Mouse (Mus musculus) liver, postnatal 0 days (tissue): ENCODE measurements around the gene Cnpy2.

Source experiments
- CTCF ChIP-seq: sonication (generic); IDR thresholded peaks from 2 replicates; pipeline ENCODE4 v1.5.1; 2016; ENCODE audit warnings: antibody characterized with exemption, low read depth
- EP300 ChIP-seq: IDR thresholded peaks from 2 replicates; pipeline ENCODE4 v1.6.1; 2016; ENCODE audit warnings: antibody characterized with exemption, low read depth, mild to moderate bottlenecking

GRCm38 (mm10) chr10:128298243-128298642 is 24.0 kb upstream of the Cnpy2 start:
- TF ChIP-seq EP300: no peak
- TF ChIP-seq CTCF: no peak
